Mouse (Mus musculus): ENCODE measurements around the gene Cyth2. TPM values are rescaled to one million over a fixed set of nuclear protein-coding genes. Genes with fewer than 3 reads are reported as not detected.
A peak's percentile ranks its signal among the peaks of the same experiment; 100 is the strongest.

The Cyth2 gene
- polyA plus RNA-seq, 1 experiment from 2014 or later = 105 TPM

GRCm38 (mm10) chr7:45784524-45785372, 29.6 kb downstream of the Cyth2 start, which contains the start of gene Sult2b1:
Sult2b1 (minus strand) TSS chr7:45784669.
- no peaks in the 10 kb centered on the region for H3K27me3 ChIP-seq (ENCODE audit: insufficient read depth, low read length)
- peak; percentile 27 for ATAC-seq (replicated peaks; ENCODE audit: low FRiP score, low read depth)
- H3K9ac ChIP-seq (ENCODE audit: low read depth, low read length) = peak within 1 kb of the TSS; percentile 63
- no peaks in the 10 kb centered on the region for H3K36me3 ChIP-seq (ENCODE audit: insufficient read depth, low read length)
- TF ChIP-seq CTCF (IDR thresholded peaks at IDR 0.05; ENCODE audit: low read depth) = no peak
- WGBS = 22% methylated on average over 20 of the region's 20 CpGs
- peak within 1 kb of the TSS; percentile 60 for H3K4me3 ChIP-seq (replicated peaks; ENCODE audit: low read depth, low read length)
- H3K4me1 ChIP-seq (replicated peaks; ENCODE audit: insufficient read depth, low read length) = peaks cover 19% of the 10 kb centered on the region; the same call in 1 of the 2 replicates
- DNase-seq (ENCODE audit: low spot score) = peak; percentile 88
- H3K9me3 ChIP-seq (replicated peaks; ENCODE audit: low read length) = no peaks in the 10 kb centered on the region
- no peak within 1 kb of the TSS for H3K27ac ChIP-seq
- H3K4me2 ChIP-seq (ENCODE audit: low read length) = peak within 1 kb of the TSS; percentile 95

GRCm38 (mm10) chr7:45783511-45784091, 30.8 kb downstream of the Cyth2 start, which contains the start of gene Lmtk3:
Lmtk3 (plus strand) TSS chr7:45783738.
- H3K9ac ChIP-seq (ENCODE audit: low read depth, low read length) = peak within 1 kb of the TSS; percentile 63
- no peak for ATAC-seq (replicated peaks; ENCODE audit: low FRiP score, low read depth)
- peak; percentile 41; the same call in 1 of the 2 replicates for TF ChIP-seq CTCF (IDR thresholded peaks at IDR 0.05; ENCODE audit: low read depth)

GRCm38 (mm10) chr7:45782271-45782670, 32.1 kb downstream of the Cyth2 start:
- H3K9me3 ChIP-seq (replicated peaks; ENCODE audit: low read length) = no peaks in the 10 kb centered on the region
- H3K36me3 ChIP-seq (ENCODE audit: insufficient read depth, low read length) = no peaks in the 10 kb centered on the region
- peaks cover 19% of the 10 kb centered on the region; the same call in 1 of the 2 replicates for H3K4me1 ChIP-seq (replicated peaks; ENCODE audit: insufficient read depth, low read length)
- H3K4me3 ChIP-seq (replicated peaks; ENCODE audit: low read depth, low read length) = no peak overlapping the region
- DNase-seq (ENCODE audit: low spot score) (no peak), ATAC-seq (replicated peaks; ENCODE audit: low FRiP score, low read depth) (no peak)
- no peak overlapping the region for H3K27ac ChIP-seq
- 66% methylated on average over 4 of the region's 4 CpGs for WGBS
- H3K4me2 ChIP-seq (ENCODE audit: low read length) = no peak overlapping the region
- H3K9ac ChIP-seq (ENCODE audit: low read depth, low read length) = no peak overlapping the region
- TF ChIP-seq CTCF (IDR thresholded peaks at IDR 0.05; ENCODE audit: low read depth) = no peak
- no peaks in the 10 kb centered on the region for H3K27me3 ChIP-seq (ENCODE audit: insufficient read depth, low read length)

More at GRCm38 (mm10) chr7:45783511-45784091, 30.8 kb downstream of the Cyth2 start, which contains the start of gene Lmtk3:
- H3K4me2 ChIP-seq (ENCODE audit: low read length) = peak within 1 kb of the TSS; percentile 86
- peak within 1 kb of the TSS; percentile 53 for H3K4me3 ChIP-seq (replicated peaks; ENCODE audit: low read depth, low read length)
- H3K27me3 ChIP-seq (ENCODE audit: insufficient read depth, low read length) = no peaks in the 10 kb centered on the region
- no peaks in the 10 kb centered on the region for H3K9me3 ChIP-seq (replicated peaks; ENCODE audit: low read length)
- peaks cover 19% of the 10 kb centered on the region; the same call in 1 of the 2 replicates for H3K4me1 ChIP-seq (replicated peaks; ENCODE audit: insufficient read depth, low read length)
- WGBS = under 1% methylated on average over 38 of the region's 38 CpGs
- DNase-seq (ENCODE audit: low spot score) = peak; percentile 75
- H3K36me3 ChIP-seq (ENCODE audit: insufficient read depth, low read length) = no peaks in the 10 kb centered on the region
- H3K27ac ChIP-seq = no peak within 1 kb of the TSS

GRCm38 (mm10) chr7:45779081-45779641, 35.2 kb downstream of the Cyth2 start:
- 19% methylated on average over 22 of the region's 22 CpGs for WGBS
- H3K4me3 ChIP-seq (replicated peaks; ENCODE audit: low read depth, low read length) = no peak overlapping the region
- H3K27ac ChIP-seq = no peak overlapping the region
- no peaks in the 10 kb centered on the region for H3K9me3 ChIP-seq (replicated peaks; ENCODE audit: low read length)
- H3K4me1 ChIP-seq (replicated peaks; ENCODE audit: insufficient read depth, low read length) = peaks cover 6% of the 10 kb centered on the region; the same call in 1 of the 2 replicates
- H3K9ac ChIP-seq (ENCODE audit: low read depth, low read length) = no peak overlapping the region
- TF ChIP-seq CTCF (IDR thresholded peaks at IDR 0.05; ENCODE audit: low read depth) = no peak
- DNase-seq (ENCODE audit: low spot score) (no peak), ATAC-seq (replicated peaks; ENCODE audit: low FRiP score, low read depth) (peak; percentile 46; the same call in 1 of the 2 replicates)
- no peaks in the 10 kb centered on the region for H3K36me3 ChIP-seq (ENCODE audit: insufficient read depth, low read length)
- H3K4me2 ChIP-seq (ENCODE audit: low read length) = peak overlapping the region; percentile 19
- no peaks in the 10 kb centered on the region for H3K27me3 ChIP-seq (ENCODE audit: insufficient read depth, low read length)

GRCm38 (mm10) chr7:45775237-45775636, 39.1 kb downstream of the Cyth2 start:
- no peak overlapping the region for H3K27ac ChIP-seq
- no peak for TF ChIP-seq CTCF (IDR thresholded peaks at IDR 0.05; ENCODE audit: low read depth)
- no peaks in the 10 kb centered on the region for H3K27me3 ChIP-seq (ENCODE audit: insufficient read depth, low read length)
- H3K4me2 ChIP-seq (ENCODE audit: low read length) = no peak overlapping the region
- H3K4me1 ChIP-seq (replicated peaks; ENCODE audit: insufficient read depth, low read length) = no peaks in the 10 kb centered on the region; the same call in 1 of the 2 replicates
- 51% methylated on average over 7 of the region's 7 CpGs for WGBS
- ATAC-seq (replicated peaks; ENCODE audit: low FRiP score, low read depth) = no peak
- no peak overlapping the region for H3K4me3 ChIP-seq (replicated peaks; ENCODE audit: low read depth, low read length)
- no peaks in the 10 kb centered on the region for H3K36me3 ChIP-seq (ENCODE audit: insufficient read depth, low read length)
- no peak overlapping the region for H3K9ac ChIP-seq (ENCODE audit: low read depth, low read length)
- DNase-seq (ENCODE audit: low spot score) = no peak
- no peaks in the 10 kb centered on the region for H3K9me3 ChIP-seq (replicated peaks; ENCODE audit: low read length)

- Histone ChIP-seq H3K4me3 (replicated peaks; ENCODE audit: low read depth, low read length) (no peak overlapping the region), H3K4me1 (replicated peaks; ENCODE audit: insufficient read depth, low read length) (no peaks in the 10 kb centered on the region; the same call in 1 of the 2 replicates), H3K27me3 (ENCODE audit: insufficient read depth, low read length) (no peaks in the 10 kb centered on the region), H3K36me3 (ENCODE audit: insufficient read depth, low read length) (no peaks in the 10 kb centered on the region), H3K9me3 (replicated peaks; ENCODE audit: low read length) (no peaks in the 10 kb centered on the region), H3K9ac (ENCODE audit: low read depth, low read length) (no peak overlapping the region), H3K27ac (no peak overlapping the region), H3K4me2 (ENCODE audit: low read length) (no peak overlapping the region)
- no peak for TF ChIP-seq CTCF (IDR thresholded peaks at IDR 0.05; ENCODE audit: low read depth)
- DNase-seq (ENCODE audit: low spot score) (no peak), ATAC-seq (replicated peaks; ENCODE audit: low FRiP score, low read depth) (no peak)
- WGBS = 72% methylated on average over 4 of the region's 4 CpGs
These were observed 43.3 kb downstream of the Cyth2 start for GRCm38 (mm10) chr7:45771101-45771500.
